Mouse (Mus musculus) kidney, postnatal 0 days (tissue): ENCODE measurements at regions not wholly inside any gene's neighbourhood (a gene's known extent, or its start where the extent isn't known, plus 50 kb on each side); places are given as distances from the start of the nearest gene placed in this dataset.

Experiments used
- ATAC-seq: fragments of 200-750 bp; cut with Nextera tagmentation; replicated peaks from 2 replicates; pipeline ENCODE4 v1.8.0; 2017; ENCODE audit warnings: low read depth, moderate number of reproducible peaks, moderate TSS enrichment, moderate library complexity; ENCODE audit not compliant: low FRiP score
- DNase-seq: peaks from one replicate; pipeline ENCODE4 v3.0.0-alpha.2; 2016; ENCODE audit warnings: low spot score
- H3K27ac ChIP-seq: fragments of 300-500 bp; sonication (generic); 2 replicates; pipeline ENCODE4 v1.5.1; 2014; ENCODE audit warnings: mild to moderate bottlenecking
- H3K27me3 ChIP-seq: fragments of 300-500 bp; sonication (generic); 2 replicates; pipeline ENCODE4 v1.6.1; 2014; ENCODE audit warnings: low read length, mixed read lengths; ENCODE audit not compliant: insufficient read depth
- H3K36me3 ChIP-seq: fragments of 300-500 bp; sonication (generic); 2 replicates; pipeline ENCODE4 v1.6.1; 2014; ENCODE audit warnings: low read length, mixed read lengths; ENCODE audit not compliant: insufficient read depth
- H3K4me1 ChIP-seq: fragments of 300-500 bp; sonication (generic); replicated peaks from 2 replicates; pipeline ENCODE4 v1.6.1; 2014; ENCODE audit warnings: antibody characterized with exemption, low read length, mixed read lengths; ENCODE audit not compliant: insufficient read depth
- H3K4me2 ChIP-seq: fragments of 300-500 bp; sonication (generic); 2 replicates; pipeline ENCODE4 v1.6.1; 2014; ENCODE audit warnings: mild to moderate bottlenecking, low read length, moderate library complexity, mixed read lengths
- H3K4me3 ChIP-seq: fragments of 300-500 bp; sonication (generic); replicated peaks from 2 replicates; pipeline ENCODE4 v1.5.1; 2014; ENCODE audit warnings: low read depth, low read length
- H3K9ac ChIP-seq: fragments of 300-500 bp; sonication (generic); 2 replicates; pipeline ENCODE4 v1.6.1; 2014; ENCODE audit warnings: low read depth, low read length
- H3K9me3 ChIP-seq: fragments of 300-500 bp; sonication (generic); replicated peaks from 2 replicates; pipeline ENCODE4 v1.6.1; 2016; ENCODE audit warnings: low read length, inconsistent platforms, mixed read lengths
- CTCF ChIP-seq: IDR thresholded peaks from 2 replicates; pipeline ENCODE4 v1.5.1; 2016; ENCODE audit warnings: antibody characterized with exemption, low read depth, mild to moderate bottlenecking, moderate library complexity
- WGBS: fragments of 180-500 bp; shearing (Covaris S2); extraction: QIAGEN DNeasy Blood & Tissue Kit; methylation state at CpG from one replicate; pipeline ENCODE4 v1.1.7; 2014; 5-methylcytosine and 5-hydroxymethylcytosine counted together

DNA sequence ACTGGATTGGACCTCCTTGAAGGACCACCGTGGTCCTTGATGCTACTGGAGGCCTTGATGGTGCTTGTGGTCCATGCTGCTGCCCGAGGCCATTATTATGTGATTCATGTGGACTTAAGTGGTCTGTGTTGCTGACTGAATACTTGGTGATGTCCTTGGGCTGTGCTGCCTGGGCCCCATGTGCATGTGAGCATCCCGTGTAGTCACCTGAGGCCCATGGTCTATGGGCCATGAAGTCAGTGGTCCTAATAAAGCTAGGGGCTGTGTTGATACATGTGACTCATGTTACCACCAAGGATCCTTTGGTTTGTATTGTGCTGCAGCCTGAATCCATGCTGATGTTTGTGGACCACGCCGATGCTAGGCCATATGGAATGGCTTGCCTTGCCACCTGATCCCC is 456.1 kb upstream of the Zic4 start:
- Histone ChIP-seq H3K4me1 (no peaks in the 10 kb centered on the region), H3K27ac (no peak overlapping the region), H3K9ac (no peak overlapping the region), H3K4me3 (no peak overlapping the region), H3K9me3 (no peaks in the 10 kb centered on the region), H3K36me3 (no peaks in the 10 kb centered on the region), H3K4me2 (no peak overlapping the region), H3K27me3 (no peaks in the 10 kb centered on the region)
- no peak for TF ChIP-seq CTCF
- ATAC-seq (no peak), DNase-seq (no peak)
- WGBS = 94% methylated on average over 5 of the region's 5 CpGs

DNA sequence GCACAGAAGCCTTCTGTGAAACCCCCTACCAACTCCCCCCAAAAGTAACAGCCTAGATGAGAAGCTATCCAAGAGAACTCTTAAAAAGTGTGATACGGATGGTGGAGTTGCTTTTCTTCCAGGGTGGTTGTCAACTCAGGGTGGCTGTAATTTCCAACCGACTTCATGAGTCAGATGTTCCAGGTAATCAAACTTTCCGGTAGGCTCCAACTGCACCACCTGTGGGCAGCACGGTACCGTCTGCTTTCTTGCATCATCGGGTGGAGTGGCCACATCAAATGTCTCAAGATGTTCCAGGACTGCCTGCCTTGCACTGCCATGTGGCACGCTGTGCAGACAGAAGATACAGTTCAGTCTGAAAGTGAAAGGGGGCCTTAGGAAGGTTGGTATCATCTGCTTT is 455.5 kb upstream of the Zic4 start:
- WGBS = 93% methylated on average over 7 of the region's 7 CpGs
- DNase-seq (no peak), ATAC-seq (no peak)
- H3K27ac ChIP-seq = no peak overlapping the region
- no peaks in the 10 kb centered on the region for H3K27me3 ChIP-seq
- H3K9me3 ChIP-seq = no peaks in the 10 kb centered on the region
- no peak overlapping the region for H3K9ac ChIP-seq
- H3K4me2 ChIP-seq = no peak overlapping the region
- no peaks in the 10 kb centered on the region for H3K36me3 ChIP-seq
- H3K4me3 ChIP-seq = no peak overlapping the region
- no peaks in the 10 kb centered on the region for H3K4me1 ChIP-seq
- no peak for TF ChIP-seq CTCF

DNA sequence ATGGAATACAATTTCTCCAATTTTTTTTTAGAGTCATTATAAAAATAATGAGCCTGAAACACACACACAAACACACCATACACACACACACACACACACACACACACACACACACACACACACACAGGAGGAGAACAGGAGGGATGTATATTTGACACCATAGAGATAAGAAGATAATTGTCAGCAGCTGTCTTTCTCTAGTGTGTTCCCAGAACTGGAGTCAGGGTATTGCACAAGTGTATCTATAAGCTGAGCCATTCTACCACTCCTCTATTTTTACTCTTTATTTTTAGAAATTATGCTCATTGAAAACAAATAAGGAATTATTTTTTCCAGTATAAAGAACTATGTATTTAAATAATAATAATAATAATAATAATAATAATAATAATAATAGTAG is 407.6 kb upstream of the Zic4 start:
- no peak overlapping the region for H3K9ac ChIP-seq
- no peak overlapping the region for H3K4me3 ChIP-seq
- DNase-seq = no peak
- H3K4me2 ChIP-seq = no peak overlapping the region
- H3K9me3 ChIP-seq = no peaks in the 10 kb centered on the region
- no peaks in the 10 kb centered on the region for H3K36me3 ChIP-seq
- no peaks in the 10 kb centered on the region for H3K27me3 ChIP-seq
- H3K27ac ChIP-seq = no peak overlapping the region
- no peak for ATAC-seq
- TF ChIP-seq CTCF = no peak
- no peaks in the 10 kb centered on the region for H3K4me1 ChIP-seq

DNA sequence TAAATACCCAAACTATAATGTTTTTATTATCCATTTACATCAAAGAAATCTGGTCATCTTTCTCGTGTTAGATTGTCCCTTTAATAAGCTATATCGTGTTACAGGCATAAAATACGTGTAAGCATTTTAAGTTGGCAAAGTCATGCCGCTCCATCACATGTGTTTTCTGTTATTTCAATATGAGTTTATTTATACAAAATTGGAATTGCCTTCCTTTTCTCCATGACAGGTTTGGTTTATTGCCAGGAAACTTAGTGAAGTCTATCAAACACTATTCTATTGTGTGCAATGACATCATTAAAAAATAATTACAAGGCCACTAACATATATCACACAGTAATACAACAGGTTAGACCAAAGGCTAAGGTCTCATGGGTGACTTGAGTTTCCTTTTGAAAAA is 400.8 kb upstream of the Zic4 start:
- no peak for TF ChIP-seq CTCF
- Histone ChIP-seq H3K4me2 (no peak overlapping the region), H3K9me3 (no peaks in the 10 kb centered on the region), H3K4me3 (no peak overlapping the region), H3K4me1 (no peaks in the 10 kb centered on the region), H3K27me3 (no peaks in the 10 kb centered on the region), H3K27ac (no peak overlapping the region), H3K9ac (no peak overlapping the region), H3K36me3 (no peaks in the 10 kb centered on the region)
- DNase-seq (no peak), ATAC-seq (no peak)
- 71% methylated on average over 4 of the region's 4 CpGs for WGBS

DNA sequence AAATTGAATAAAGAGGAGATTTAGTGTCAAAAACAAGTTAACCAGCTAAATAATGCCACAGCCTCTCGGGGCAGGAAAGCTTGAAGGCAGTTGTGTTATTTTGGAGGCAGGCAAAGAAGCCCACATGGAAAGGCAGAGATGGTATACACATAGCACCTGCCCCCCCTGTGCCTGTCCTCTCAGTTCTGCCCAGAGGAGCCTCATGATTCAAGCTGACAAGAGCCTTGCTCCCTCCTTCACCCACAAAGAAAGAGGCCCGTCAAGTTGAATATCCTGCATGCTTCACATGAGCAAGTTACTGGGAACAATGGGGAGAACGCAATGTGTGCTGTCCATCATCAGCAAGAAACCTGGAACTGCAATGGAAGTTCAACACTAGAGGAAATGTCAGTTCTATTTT is 398.2 kb upstream of the Zic4 start:
- ATAC-seq = no peak
- no peak overlapping the region for H3K4me2 ChIP-seq
- no peak for DNase-seq
- no peak overlapping the region for H3K9ac ChIP-seq
- no peaks in the 10 kb centered on the region for H3K27me3 ChIP-seq
- H3K9me3 ChIP-seq = no peaks in the 10 kb centered on the region
- 70% methylated on average over 3 of the region's 3 CpGs for WGBS
- H3K4me3 ChIP-seq = no peak overlapping the region
- no peaks in the 10 kb centered on the region for H3K4me1 ChIP-seq
- no peaks in the 10 kb centered on the region for H3K36me3 ChIP-seq
- H3K27ac ChIP-seq = no peak overlapping the region
- no peak for TF ChIP-seq CTCF

DNA sequence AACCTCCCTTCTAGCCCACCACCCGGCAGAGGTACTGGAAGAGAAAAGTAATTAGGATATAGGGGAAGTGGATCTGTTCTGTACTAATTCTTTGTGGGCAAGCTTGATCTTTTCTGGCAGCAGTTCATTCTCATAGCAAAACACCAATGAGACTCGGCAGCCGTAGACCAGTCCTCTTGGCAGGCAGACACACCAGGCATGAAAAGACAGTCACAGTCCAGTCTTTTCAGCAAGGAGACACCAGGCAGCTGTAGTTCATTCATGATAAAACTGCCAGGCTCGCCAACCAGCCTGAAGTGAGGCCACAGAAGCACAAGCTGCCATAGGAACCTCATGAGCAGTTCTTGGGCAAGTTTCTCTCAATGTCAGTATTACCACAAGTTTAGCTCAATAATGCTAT is 383.5 kb upstream of the Zic4 start:
- H3K4me3 ChIP-seq = no peak overlapping the region
- H3K36me3 ChIP-seq = no peaks in the 10 kb centered on the region
- no peaks in the 10 kb centered on the region for H3K27me3 ChIP-seq
- H3K27ac ChIP-seq = no peak overlapping the region
- H3K4me1 ChIP-seq = no peaks in the 10 kb centered on the region
- ATAC-seq (no peak), DNase-seq (no peak)
- no peak overlapping the region for H3K4me2 ChIP-seq
- WGBS = 72% methylated on average over 4 of the region's 4 CpGs
- TF ChIP-seq CTCF = no peak
- H3K9me3 ChIP-seq = no peaks in the 10 kb centered on the region
- no peak overlapping the region for H3K9ac ChIP-seq

DNA sequence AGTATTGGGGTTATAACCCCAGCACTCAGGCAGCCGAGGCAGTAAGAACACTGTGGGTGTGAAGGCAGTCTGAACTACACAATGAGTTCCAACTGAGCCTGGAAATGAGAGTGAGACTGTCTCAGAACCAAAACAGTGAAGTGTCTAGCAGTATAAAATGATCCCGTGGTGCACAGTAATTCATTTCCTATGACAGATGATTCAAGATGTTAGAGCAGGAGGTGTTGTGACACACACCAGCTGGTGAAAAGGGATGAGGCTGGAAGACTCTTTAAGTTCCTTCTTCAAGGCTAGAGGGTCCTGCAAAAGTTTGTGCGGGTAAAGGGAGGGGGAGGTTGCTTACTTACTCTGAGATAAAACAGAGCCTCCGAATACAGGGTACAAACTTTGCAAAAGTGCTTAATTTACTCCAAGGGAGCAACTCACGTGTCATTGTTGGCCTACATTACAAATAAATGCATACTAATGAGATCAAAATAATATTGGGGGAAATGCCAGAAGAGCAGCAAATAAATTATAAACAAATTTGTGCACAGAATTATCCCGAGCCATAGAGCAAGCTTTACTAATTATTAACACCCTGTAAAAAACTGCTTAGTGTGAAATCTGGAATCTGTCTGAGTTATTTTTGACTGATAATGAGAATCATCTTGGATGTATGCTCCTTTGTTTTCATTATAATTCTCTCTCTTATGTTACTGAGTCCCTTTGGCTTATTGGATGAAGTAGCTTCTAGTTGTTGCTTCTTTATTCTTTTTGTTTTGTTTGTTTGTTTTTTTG is 382.0 kb upstream of the Zic4 start:
- Histone ChIP-seq H3K27ac (no peak overlapping the region), H3K4me2 (no peak overlapping the region), H3K36me3 (no peaks in the 10 kb centered on the region), H3K4me3 (no peak overlapping the region), H3K9ac (no peak overlapping the region), H3K4me1 (no peaks in the 10 kb centered on the region), H3K27me3 (no peaks in the 10 kb centered on the region), H3K9me3 (no peaks in the 10 kb centered on the region)
- ATAC-seq (no peak), DNase-seq (no peak)
- 42% methylated on average over 6 of the region's 6 CpGs for WGBS
- TF ChIP-seq CTCF = no peak
